Mouse (Mus musculus) lung, adult 2 months (tissue): ENCODE data around the gene Rtbdn.

Source experiments
- CTCF ChIP-seq: fragments of 200-500 bp; IDR thresholded peaks from 2 replicates; pipeline ENCODE4 v1.5.1; 2011; ENCODE audit warnings: mild to moderate bottlenecking, low read length, control low read depth; ENCODE audit not compliant: insufficient read depth
- POLR2A ChIP-seq: fragments of 200-500 bp; IDR thresholded peaks from 2 replicates; pipeline ENCODE4 v1.6.1; 2011; ENCODE audit warnings: low read depth, mild to moderate bottlenecking, control low read depth, low read length, borderline replicate concordance; ENCODE audit errors: extremely low read depth

GRCm38 (mm10) chr8:84944478-84945160 is 2.2 kb upstream of the Rtbdn start:
- TF ChIP-seq CTCF (no peak), POLR2A (no peak)
